Mouse (Mus musculus) left cerebral cortex, adult 2 months (tissue): ENCODE data around the gene Olfr983. TPM values are rescaled to one million over a fixed set of nuclear protein-coding genes. Genes with fewer than 3 reads are reported as not detected.

Experiments used
- DNase-seq, 2 experiments: peaks; one replicate each; pipeline ENCODE4 v3.0.0; 2021 to 2022; ENCODE audit warnings: low spot score in 2 of 2, mixed read lengths in 1 of 2; ENCODE audit errors: extremely low spot score in 1 of 2
- H3K27ac ChIP-seq: fragments of 200-600 bp; 2 replicates; pipeline ENCODE4 v1.8.1; 2022
- H3K4me3 ChIP-seq: fragments of 200-600 bp; 2 replicates; pipeline ENCODE4 v1.8.1; 2022
- CTCF ChIP-seq: fragments of 200-600 bp; IDR thresholded peaks from 2 replicates; pipeline ENCODE4 v1.8.1; 2022; ENCODE audit warnings: antibody characterized with exemption, mild to moderate bottlenecking, moderate library complexity
- intact Hi-C: fragments of 180-260 bp; cut with DNase I; formaldehyde crosslinking; loops from one replicate; pipeline ENCODE4 v1.15.1; 2025
- long read RNA-seq, 2 experiments: library from polyadenylated mRNA; stranded (forward); transcript quantifications; one replicate each; pipeline ENCODE4 v2.0.0; 2021; ENCODE audit warnings: borderline mapping rate in 2 of 2
- total RNA-seq, 2 experiments: library from RNA; stranded (reverse); gene quantifications; 2 replicates each; pipeline ENCODE4 v1.2.3; 2021

Olfr983 gene
- not detected for total RNA-seq
- long read RNA-seq, experiment 1, result 0 reads
- long read RNA-seq, experiment 2, result 0 reads

GRCm38 (mm10) chr9:40093495-40093894 lies at the start of gene Olfr983:
Gene Olfr983 (minus strand): TSS chr9:40093595.
- Histone ChIP-seq H3K27ac (no peak within 1 kb of the TSS), H3K4me3 (no peak within 1 kb of the TSS)
- TF ChIP-seq CTCF, result no peak
- intact Hi-C loops, result no loop called here
- DNase-seq, result no peak

GRCm38 (mm10) chr9:40141544-40141943 lies 48.1 kb upstream of the Olfr983 start:
- no peak overlapping the region for H3K27ac ChIP-seq
- H3K4me3 ChIP-seq, result no peak overlapping the region
- intact Hi-C loops, result no loop called here
- no peak for TF ChIP-seq CTCF
- DNase-seq, result no peak

- no peak for DNase-seq
- no peak overlapping the region for H3K27ac ChIP-seq
- TF ChIP-seq CTCF, result no peak
- H3K4me3 ChIP-seq, result no peak overlapping the region
- intact Hi-C loops, result no loop called here
Measured at GRCm38 (mm10) chr9:40139484-40139883, 46.1 kb upstream of the Olfr983 start.

GRCm38 (mm10) chr9:40136987-40137688 lies 43.7 kb upstream of the Olfr983 start:
- DNase-seq, result no peak
- intact Hi-C loops, result no loop called here
- Histone ChIP-seq H3K4me3 (no peak overlapping the region), H3K27ac (no peak overlapping the region)
- TF ChIP-seq CTCF, result no peak

GRCm38 (mm10) chr9:40130556-40130955 lies 37.2 kb upstream of the Olfr983 start:
- TF ChIP-seq CTCF, result no peak
- intact Hi-C loops, result no loop called here
- no peak overlapping the region for H3K27ac ChIP-seq

GRCm38 (mm10) chr9:40130084-40130483 lies 36.7 kb upstream of the Olfr983 start, which contains the start of gene Olfr985:
Gene Olfr985 (minus strand): TSS chr9:40130184.
- DNase-seq, result no peak
- intact Hi-C loops, result no loop called here
- no peak within 1 kb of the TSS for H3K4me3 ChIP-seq
- no peak within 1 kb of the TSS for H3K27ac ChIP-seq
- no peak for TF ChIP-seq CTCF

More at GRCm38 (mm10) chr9:40130556-40130955, 37.2 kb upstream of the Olfr983 start:
- DNase-seq, result no peak
- H3K4me3 ChIP-seq, result no peak overlapping the region

- TF ChIP-seq CTCF, result no peak
- Histone ChIP-seq H3K27ac (no peak overlapping the region), H3K4me3 (no peak overlapping the region)
- DNase-seq, result no peak
- intact Hi-C loops, result no loop called here
Measured at GRCm38 (mm10) chr9:40117287-40117659, 23.9 kb upstream of the Olfr983 start.

GRCm38 (mm10) chr9:40116645-40117286 lies 23.4 kb upstream of the Olfr983 start:
- Histone ChIP-seq H3K27ac (no peak overlapping the region), H3K4me3 (no peak overlapping the region)
- DNase-seq, result peak in 1 of 2 experiments; percentile 20
- intact Hi-C loops, result no loop called here
- no peak for TF ChIP-seq CTCF

- no peak for DNase-seq
- no peak for TF ChIP-seq CTCF
- intact Hi-C loops, result no loop called here
- no peak within 1 kb of the TSS for H3K4me3 ChIP-seq
- no peak within 1 kb of the TSS for H3K27ac ChIP-seq
Measured at GRCm38 (mm10) chr9:40114106-40114505, 20.7 kb upstream of the Olfr983 start, which contains the start of gene Olfr984. Gene Olfr984 (minus strand): TSS chr9:40114206.

- TF ChIP-seq CTCF, result no peak
- DNase-seq, result no peak
- Histone ChIP-seq H3K4me3 (no peak overlapping the region), H3K27ac (no peak overlapping the region)
- intact Hi-C loops, result no loop called here
Measured at GRCm38 (mm10) chr9:40094769-40095168, 1.4 kb upstream of the Olfr983 start.

GRCm38 (mm10) chr9:40073529-40073928 lies 19.9 kb downstream of the Olfr983 start, which contains the start of gene Olfr982:
Gene Olfr982 (plus strand): TSS chr9:40073829.
- H3K27ac ChIP-seq, result no peak within 1 kb of the TSS
- no peak within 1 kb of the TSS for H3K4me3 ChIP-seq
- TF ChIP-seq CTCF, result no peak
- intact Hi-C loops, result no loop called here
- DNase-seq, result no peak

GRCm38 (mm10) chr9:40050138-40050537 lies 43.3 kb downstream of the Olfr983 start:
- no peak for TF ChIP-seq CTCF
- intact Hi-C loops, result no loop called here
- Histone ChIP-seq H3K4me3 (no peak overlapping the region), H3K27ac (no peak overlapping the region)
- no peak for DNase-seq

Other genes starting within 250 kb of the Olfr983 start
- gene Olfr972, start 227.2 kb downstream of the Olfr983 start, total RNA-seq, result not detected
- gene Olfr229, start 186.3 kb downstream of the Olfr983 start, total RNA-seq, result not detected
- not detected for gene Olfr974, start 156.1 kb downstream of the Olfr983 start, total RNA-seq
- gene Olfr975, start 141.5 kb downstream of the Olfr983 start, total RNA-seq, result not detected
- gene Olfr976, start 132.5 kb downstream of the Olfr983 start, total RNA-seq, result not detected
- not detected for gene Olfr978, start 101.5 kb downstream of the Olfr983 start, total RNA-seq
- gene Olfr979, start 90.1 kb downstream of the Olfr983 start, total RNA-seq, result not detected
- gene Olfr980, start 84.0 kb downstream of the Olfr983 start, total RNA-seq, result not detected
- gene Olfr981, start 72.1 kb downstream of the Olfr983 start, total RNA-seq, result not detected
- gene Olfr982, start 19.8 kb downstream of the Olfr983 start, total RNA-seq, result not detected
- not detected for gene Olfr984, start 20.6 kb upstream of the Olfr983 start, total RNA-seq
- not detected for gene Olfr985, start 36.6 kb upstream of the Olfr983 start, total RNA-seq
- not detected for gene Tmem225, start 54.5 kb upstream of the Olfr983 start, total RNA-seq
- gene Olfr986, start 87.3 kb upstream of the Olfr983 start, total RNA-seq, result under 1 TPM in 1 of 2 experiments, not detected in 1; 0.09 TPM
- 1 to 10 TPM; 3.2 to 4.0 TPM for gene Zfp202, start 98.7 kb upstream of the Olfr983 start, total RNA-seq
- 100 to 1,000 TPM; 110 to 116 TPM for gene Scn3b, start 175.6 kb upstream of the Olfr983 start, total RNA-seq